Mouse (Mus musculus) midbrain, embryonic 10.5 days (tissue): ENCODE measurements at regions not wholly inside any gene's neighbourhood (a gene's known extent, or its start where the extent isn't known, plus 50 kb on each side); places are given as distances from the start of the nearest gene placed in this dataset.

Source experiments
- DNase-seq: peaks from one replicate; pipeline ENCODE4 v3.0.0-alpha.2; 2017; ENCODE audit warnings: low spot score
- H3K27ac ChIP-seq: fragments of 300-500 bp; sonication (generic); replicated peaks from 2 replicates; pipeline ENCODE4 v1.5.1; 2016; ENCODE audit warnings: mild to moderate bottlenecking
- H3K27me3 ChIP-seq: fragments of 300-500 bp; sonication (generic); 2 replicates; pipeline ENCODE4 v1.6.1; 2016; ENCODE audit warnings: low read depth, mild to moderate bottlenecking; ENCODE audit not compliant: poor library complexity, severe bottlenecking
- H3K36me3 ChIP-seq: fragments of 300-500 bp; sonication (generic); 2 replicates; pipeline ENCODE4 v1.6.1; 2016; ENCODE audit warnings: mild to moderate bottlenecking, moderate library complexity
- H3K4me1 ChIP-seq: fragments of 300-500 bp; sonication (generic); 2 replicates; pipeline ENCODE4 v1.6.1; 2016
- H3K4me3 ChIP-seq: fragments of 300-500 bp; sonication (generic); 2 replicates; pipeline ENCODE4 v1.5.1; 2016; ENCODE audit warnings: mild to moderate bottlenecking, moderate library complexity
- H3K9me3 ChIP-seq: fragments of 300-500 bp; sonication (generic); replicated peaks from 2 replicates; pipeline ENCODE4 v1.6.1; 2016; ENCODE audit warnings: mild to moderate bottlenecking
- WGBS: fragments of 180-500 bp; shearing (Covaris S2); methylation state at CpG from one replicate; pipeline ENCODE4 v1.1.7; 2016; 5-methylcytosine and 5-hydroxymethylcytosine counted together

DNA sequence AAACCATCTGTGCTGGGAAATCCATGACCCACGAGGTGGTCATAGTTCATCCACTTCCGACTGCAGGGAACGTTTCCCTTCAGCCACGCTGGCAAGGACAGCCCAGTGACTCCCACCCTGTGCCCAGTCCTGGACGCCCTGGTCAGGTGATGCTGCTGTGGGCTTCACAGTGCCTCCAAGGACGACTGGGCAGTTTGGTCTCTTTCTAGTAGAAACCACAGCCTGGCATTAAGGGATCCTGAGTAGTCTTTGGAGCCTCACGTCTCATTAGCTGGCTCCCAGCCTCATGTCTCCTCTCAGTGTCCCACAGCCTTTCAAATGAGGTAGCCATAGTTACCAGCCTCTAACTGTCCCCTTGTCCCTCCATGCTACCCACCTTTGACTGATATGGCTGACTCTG, 116.2 kb upstream of the Gdf10 start:
- no peaks in the 10 kb centered on the region for H3K4me1 ChIP-seq
- H3K4me3 ChIP-seq = no peak overlapping the region
- no peak for DNase-seq
- H3K36me3 ChIP-seq = no peaks in the 10 kb centered on the region
- H3K9me3 ChIP-seq = no peaks in the 10 kb centered on the region
- 85% methylated on average over 7 of the region's 7 CpGs for WGBS
- no peak overlapping the region for H3K27ac ChIP-seq
- H3K27me3 ChIP-seq = no peaks in the 10 kb centered on the region

- Histone ChIP-seq H3K4me3 (no peak overlapping the region), H3K27ac (no peak overlapping the region), H3K36me3 (no peaks in the 10 kb centered on the region), H3K27me3 (no peaks in the 10 kb centered on the region), H3K9me3 (no peaks in the 10 kb centered on the region), H3K4me1 (no peaks in the 10 kb centered on the region)
- WGBS = 66% methylated on average over 11 of the region's 11 CpGs
- peak; percentile 17 for DNase-seq
Measured at GRCm38 (mm10) chr14:33808593-33809265, 114.7 kb upstream of the Gdf10 start.

DNA sequence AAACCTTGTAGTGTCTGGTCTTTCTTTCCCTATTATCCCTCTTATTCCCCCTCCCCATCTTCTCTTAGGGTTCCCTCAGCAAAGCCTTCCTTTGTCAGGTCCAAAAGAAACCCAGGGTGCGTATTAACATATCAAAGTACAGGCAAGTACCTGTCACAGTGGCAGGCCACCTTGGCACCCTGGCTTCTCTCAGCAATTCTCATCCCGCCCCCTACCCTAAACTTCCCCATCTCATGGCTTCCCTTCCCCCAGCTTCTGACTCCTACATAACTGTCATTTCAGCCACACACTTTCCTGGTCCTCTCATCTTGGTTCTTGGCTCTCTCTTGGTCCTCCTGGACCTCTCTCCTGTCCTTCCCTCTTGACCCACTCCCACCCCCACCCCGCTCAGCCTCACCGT, 112.8 kb upstream of the Gdf10 start:
- 68% methylated on average over 4 of the region's 4 CpGs for WGBS
- H3K4me3 ChIP-seq = no peak overlapping the region
- no peak overlapping the region for H3K27ac ChIP-seq
- no peaks in the 10 kb centered on the region for H3K27me3 ChIP-seq
- no peaks in the 10 kb centered on the region for H3K4me1 ChIP-seq
- H3K36me3 ChIP-seq = no peaks in the 10 kb centered on the region
- DNase-seq = no peak
- H3K9me3 ChIP-seq = no peaks in the 10 kb centered on the region

- Histone ChIP-seq H3K9me3 (no peaks in the 10 kb centered on the region), H3K4me1 (no peaks in the 10 kb centered on the region), H3K4me3 (no peak overlapping the region), H3K36me3 (no peaks in the 10 kb centered on the region), H3K27me3 (no peaks in the 10 kb centered on the region), H3K27ac (no peak overlapping the region)
- DNase-seq = no peak
- WGBS = 69% methylated on average over 3 of the region's 3 CpGs
Measured at GRCm38 (mm10) chr14:33811241-33811640, 112.1 kb upstream of the Gdf10 start.

GRCm38 (mm10) chr14:33812266-33812665, 111.1 kb upstream of the Gdf10 start:
- Histone ChIP-seq H3K36me3 (no peaks in the 10 kb centered on the region), H3K27ac (no peak overlapping the region), H3K9me3 (no peaks in the 10 kb centered on the region), H3K27me3 (no peaks in the 10 kb centered on the region), H3K4me1 (no peaks in the 10 kb centered on the region), H3K4me3 (no peak overlapping the region)
- 95% methylated on average over 8 of the region's 8 CpGs for WGBS
- DNase-seq = no peak

GRCm38 (mm10) chr14:33812772-33813171, 110.6 kb upstream of the Gdf10 start:
- H3K4me3 ChIP-seq = no peak overlapping the region
- no peaks in the 10 kb centered on the region for H3K27me3 ChIP-seq
- 91% methylated on average over 4 of the region's 4 CpGs for WGBS

DNA sequence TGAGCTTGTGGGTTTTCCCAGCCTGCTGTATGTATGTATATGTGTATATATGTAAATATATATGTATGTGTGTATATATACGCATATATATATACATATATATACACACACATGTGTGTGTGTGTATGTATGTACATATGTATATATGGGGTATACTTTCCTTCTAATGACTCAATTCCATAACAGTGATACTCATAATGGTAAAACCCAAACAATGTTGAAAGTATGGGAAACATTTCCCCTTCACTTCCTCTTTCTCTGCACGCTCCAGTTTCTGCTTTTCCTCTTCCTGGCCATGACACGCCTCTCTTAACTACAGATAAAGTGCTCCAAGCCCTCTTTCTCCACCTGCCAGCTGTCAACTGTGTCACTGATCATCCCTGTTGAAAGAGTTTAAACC, 110.1 kb upstream of the Gdf10 start:
- Histone ChIP-seq H3K27me3 (no peaks in the 10 kb centered on the region), H3K4me3 (no peak overlapping the region), H3K4me1 (no peaks in the 10 kb centered on the region), H3K36me3 (no peaks in the 10 kb centered on the region), H3K27ac (no peak overlapping the region), H3K9me3 (no peaks in the 10 kb centered on the region)
- no peak for DNase-seq
- whole genome bisulfite sequencing = 85% methylated on average over 3 of the region's 3 CpGs

More at GRCm38 (mm10) chr14:33812772-33813171, 110.6 kb upstream of the Gdf10 start:
- H3K9me3 ChIP-seq = no peaks in the 10 kb centered on the region
- no peak overlapping the region for H3K27ac ChIP-seq
- no peaks in the 10 kb centered on the region for H3K4me1 ChIP-seq
- no peak for DNase-seq
- no peaks in the 10 kb centered on the region for H3K36me3 ChIP-seq

DNA sequence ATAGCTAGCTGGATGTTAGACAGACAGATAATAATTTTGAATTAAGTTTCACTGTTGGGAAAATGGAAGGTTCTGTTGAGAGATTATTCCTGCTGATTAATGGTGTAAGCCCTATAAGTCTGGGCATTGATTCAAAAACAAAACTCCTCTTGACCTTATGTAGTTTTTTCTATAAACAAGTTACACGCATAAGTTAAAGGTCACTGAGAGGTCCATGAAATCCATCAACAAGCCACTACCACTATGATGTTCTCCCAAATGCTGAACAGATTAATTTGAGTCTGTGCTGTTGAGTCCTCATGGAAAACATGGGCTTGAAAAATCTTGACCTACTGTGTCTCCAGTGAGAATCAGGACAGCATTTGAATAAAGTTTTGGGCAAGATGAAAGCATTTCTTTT, 109.3 kb upstream of the Gdf10 start:
- Histone ChIP-seq H3K4me1 (no peaks in the 10 kb centered on the region), H3K27ac (no peak overlapping the region), H3K27me3 (no peaks in the 10 kb centered on the region), H3K36me3 (no peaks in the 10 kb centered on the region), H3K4me3 (no peak overlapping the region), H3K9me3 (no peaks in the 10 kb centered on the region)
- WGBS = 92% methylated on average over 1 of the region's 1 CpGs
- DNase-seq = no peak

GRCm38 (mm10) chr14:33814599-33814998, 108.8 kb upstream of the Gdf10 start:
- no peak for DNase-seq
- WGBS = 77% methylated on average over 2 of the region's 2 CpGs
- H3K27ac ChIP-seq = no peak overlapping the region
- H3K27me3 ChIP-seq = no peaks in the 10 kb centered on the region
- no peaks in the 10 kb centered on the region for H3K9me3 ChIP-seq
- no peak overlapping the region for H3K4me3 ChIP-seq
- no peaks in the 10 kb centered on the region for H3K4me1 ChIP-seq
- H3K36me3 ChIP-seq = no peaks in the 10 kb centered on the region

DNA sequence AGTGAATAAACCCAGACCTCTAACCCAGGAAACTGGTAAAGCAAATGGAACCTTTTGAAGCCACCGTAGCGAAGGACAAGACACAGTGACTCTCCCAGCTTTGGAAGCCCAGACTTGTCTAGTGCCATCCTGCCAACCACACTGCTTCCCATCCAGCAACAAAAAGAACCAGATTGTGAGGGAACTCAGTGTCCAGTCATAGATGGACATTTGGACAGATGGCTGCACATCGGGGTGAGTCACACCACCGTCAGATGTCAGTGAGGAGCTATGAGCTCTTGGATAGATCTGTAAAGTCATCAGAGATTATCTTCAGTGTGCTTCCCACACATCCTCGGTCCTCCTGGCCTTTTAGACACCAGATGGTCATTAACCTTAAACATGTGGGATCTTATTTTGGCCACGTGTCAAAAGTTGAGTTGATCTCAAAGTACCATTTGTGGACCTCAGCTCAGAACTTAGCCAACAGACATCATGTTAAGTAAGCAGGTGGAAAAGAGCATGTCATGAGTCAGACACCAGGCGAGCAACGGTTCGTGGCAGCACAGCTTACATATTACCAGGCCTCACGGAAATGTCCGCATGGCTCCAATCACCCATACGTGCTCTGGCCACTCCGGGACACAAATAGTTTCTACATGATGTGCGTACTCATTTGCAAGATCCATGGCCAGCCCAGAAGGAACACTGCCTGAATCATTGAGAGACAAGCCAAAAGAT, 102.7 kb upstream of the Gdf10 start:
- Histone ChIP-seq H3K36me3 (no peaks in the 10 kb centered on the region), H3K9me3 (no peaks in the 10 kb centered on the region), H3K4me1 (peaks cover 8% of the 10 kb centered on the region; the same call in 1 of the 2 replicates), H3K27me3 (no peaks in the 10 kb centered on the region), H3K27ac (no peak overlapping the region), H3K4me3 (no peak overlapping the region)
- WGBS = 95% methylated on average over 14 of the region's 14 CpGs
- no peak for DNase-seq

DNA sequence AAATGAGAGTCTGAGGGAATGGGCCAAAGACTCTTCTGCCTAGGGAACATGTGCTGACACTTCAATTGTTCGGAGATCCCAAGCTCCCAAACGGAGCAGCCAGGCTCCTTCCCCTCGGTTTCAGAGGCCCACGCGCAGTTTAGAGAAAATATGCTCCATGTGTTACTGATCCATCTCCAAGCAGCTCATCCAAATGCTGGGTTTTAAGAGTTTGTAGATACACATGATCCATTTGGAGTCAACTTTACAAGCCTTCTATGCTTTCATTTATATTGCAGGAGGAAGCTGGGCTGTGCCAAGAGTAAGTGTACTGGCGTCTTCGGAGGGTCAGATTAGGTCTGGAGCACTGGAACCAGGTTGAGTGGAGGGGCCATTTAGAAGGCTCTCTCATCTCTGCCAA, 102.0 kb upstream of the Gdf10 start:
- Histone ChIP-seq H3K27ac (no peak overlapping the region), H3K27me3 (no peaks in the 10 kb centered on the region), H3K4me3 (no peak overlapping the region), H3K9me3 (no peaks in the 10 kb centered on the region), H3K36me3 (no peaks in the 10 kb centered on the region), H3K4me1 (peaks cover 8% of the 10 kb centered on the region; the same call in 1 of the 2 replicates)
- 89% methylated on average over 7 of the region's 7 CpGs for WGBS
- DNase-seq = no peak

- Histone ChIP-seq H3K4me3 (no peak overlapping the region), H3K27ac (no peak overlapping the region), H3K4me1 (peaks cover 8% of the 10 kb centered on the region; the same call in 1 of the 2 replicates), H3K9me3 (no peaks in the 10 kb centered on the region), H3K36me3 (no peaks in the 10 kb centered on the region), H3K27me3 (no peaks in the 10 kb centered on the region)
- WGBS = 38% methylated on average over 11 of the region's 11 CpGs
- peak; percentile 14 for DNase-seq
Measured at GRCm38 (mm10) chr14:33824421-33824874, 98.9 kb upstream of the Gdf10 start.

GRCm38 (mm10) chr14:33826003-33826644, 97.3 kb upstream of the Gdf10 start:
- Histone ChIP-seq H3K9me3 (no peaks in the 10 kb centered on the region), H3K36me3 (no peaks in the 10 kb centered on the region), H3K27ac (no peak overlapping the region), H3K4me3 (no peak overlapping the region), H3K27me3 (no peaks in the 10 kb centered on the region), H3K4me1 (peaks cover 8% of the 10 kb centered on the region; the same call in 1 of the 2 replicates)
- 88% methylated on average over 12 of the region's 12 CpGs for WGBS
- DNase-seq = no peak
